Mouse (Mus musculus) olfactory bulb, adult 2 months (tissue): ENCODE measurements around the gene Iqcg.

Experiments used
- CTCF ChIP-seq: fragments of 200-500 bp; IDR thresholded peaks from 2 replicates; pipeline ENCODE4 v1.5.1; 2012; ENCODE audit warnings: low read depth, mild to moderate bottlenecking, low read length, moderate library complexity; ENCODE audit not compliant: insufficient read depth
- POLR2A ChIP-seq: fragments of 200-500 bp; IDR thresholded peaks from 2 replicates; pipeline ENCODE4 v1.6.1; 2012; ENCODE audit warnings: mild to moderate bottlenecking, low read depth, low read length, moderate library complexity; ENCODE audit not compliant: insufficient read depth

DNA sequence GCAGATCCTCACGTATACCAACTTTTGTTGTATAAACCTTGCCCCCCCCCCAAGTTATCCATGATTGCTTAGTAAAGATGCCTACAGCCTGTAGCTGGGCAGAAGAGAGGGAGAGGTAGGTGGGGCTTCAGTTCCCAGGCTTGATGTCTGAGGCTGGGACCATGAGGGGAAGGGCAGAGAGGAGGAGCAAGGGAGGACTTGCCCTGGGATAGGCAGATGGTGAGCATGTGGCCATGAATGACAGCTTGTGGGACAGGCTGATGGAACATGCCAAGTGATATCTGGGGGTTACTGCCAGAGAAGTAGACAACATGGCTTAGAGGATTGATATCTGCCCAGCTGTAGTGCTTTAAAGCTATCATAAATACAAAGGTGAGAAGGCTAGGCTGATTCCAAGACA, 8.0 kb downstream of the Iqcg start:
- no peak for TF ChIP-seq CTCF
- no peak for TF ChIP-seq POLR2A
